Mouse (Mus musculus) urinary bladder, postnatal 10 days (tissue): Measurements from ENCODE around the gene Celf5.

Source experiments
- DNase-seq: peaks from one replicate; pipeline ENCODE4 v3.0.0; 2022; ENCODE audit warnings: low spot score

Celf5 gene

DNA sequence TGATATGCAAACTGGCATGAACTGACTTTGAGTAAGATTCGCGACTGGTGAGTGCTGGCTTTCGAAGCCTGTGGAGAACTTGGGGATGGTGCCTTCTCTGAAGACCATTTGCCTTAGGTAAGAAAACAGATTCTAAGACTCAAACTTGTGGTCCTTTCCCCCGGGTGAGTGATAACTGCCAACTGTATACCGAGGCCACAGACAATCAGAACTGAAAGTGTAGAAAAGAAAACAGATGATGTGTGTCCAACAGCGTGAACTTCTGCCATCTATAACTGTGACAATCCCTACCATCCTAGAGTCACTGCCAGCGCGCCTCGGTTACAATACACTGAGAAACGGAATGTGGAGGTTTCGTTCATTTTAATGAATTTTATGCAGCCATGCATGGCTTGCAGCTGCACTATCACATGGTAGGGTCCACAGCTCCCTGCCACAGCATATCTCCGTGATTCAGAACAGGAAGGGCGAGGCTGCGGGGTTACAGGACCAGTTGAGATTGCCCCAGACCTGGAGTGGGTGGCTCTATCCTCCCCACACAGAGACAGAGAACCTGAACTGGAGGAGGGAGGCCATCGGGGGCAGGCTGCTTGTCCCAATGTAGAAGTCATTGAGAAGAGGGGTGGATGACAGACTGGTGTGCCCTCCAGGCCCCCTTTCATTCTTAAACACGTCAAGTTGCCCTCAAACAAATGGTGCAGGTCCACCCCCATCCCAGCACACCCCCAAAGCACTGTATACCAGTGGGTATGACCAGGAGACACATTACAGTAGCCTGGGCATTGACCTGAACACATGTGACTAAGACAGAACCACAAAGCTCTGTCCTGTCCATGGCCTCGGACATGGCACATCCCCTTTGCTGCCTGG lies 15.1 kb upstream of the Celf5 start:
- no peak for DNase-seq

DNA sequence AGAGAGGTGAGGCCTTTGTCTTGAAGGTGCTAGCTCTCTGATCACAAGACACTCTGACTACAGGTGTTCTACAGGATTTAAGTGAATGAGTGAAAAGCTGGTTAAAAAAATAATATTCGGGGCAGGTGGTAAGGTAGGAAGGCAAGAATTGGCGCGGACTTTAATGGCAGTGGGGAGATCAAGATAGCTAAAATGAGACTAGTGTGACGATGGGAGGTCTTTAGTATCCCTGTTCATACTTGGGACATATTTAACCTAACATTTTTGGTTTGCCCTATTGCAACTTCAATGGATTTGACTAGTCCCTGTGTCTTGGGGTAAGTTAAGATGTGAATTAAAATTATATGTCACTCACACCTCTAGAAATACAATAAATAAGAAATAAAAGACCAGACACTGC lies 14.5 kb upstream of the Celf5 start:
- no peak for DNase-seq

DNA sequence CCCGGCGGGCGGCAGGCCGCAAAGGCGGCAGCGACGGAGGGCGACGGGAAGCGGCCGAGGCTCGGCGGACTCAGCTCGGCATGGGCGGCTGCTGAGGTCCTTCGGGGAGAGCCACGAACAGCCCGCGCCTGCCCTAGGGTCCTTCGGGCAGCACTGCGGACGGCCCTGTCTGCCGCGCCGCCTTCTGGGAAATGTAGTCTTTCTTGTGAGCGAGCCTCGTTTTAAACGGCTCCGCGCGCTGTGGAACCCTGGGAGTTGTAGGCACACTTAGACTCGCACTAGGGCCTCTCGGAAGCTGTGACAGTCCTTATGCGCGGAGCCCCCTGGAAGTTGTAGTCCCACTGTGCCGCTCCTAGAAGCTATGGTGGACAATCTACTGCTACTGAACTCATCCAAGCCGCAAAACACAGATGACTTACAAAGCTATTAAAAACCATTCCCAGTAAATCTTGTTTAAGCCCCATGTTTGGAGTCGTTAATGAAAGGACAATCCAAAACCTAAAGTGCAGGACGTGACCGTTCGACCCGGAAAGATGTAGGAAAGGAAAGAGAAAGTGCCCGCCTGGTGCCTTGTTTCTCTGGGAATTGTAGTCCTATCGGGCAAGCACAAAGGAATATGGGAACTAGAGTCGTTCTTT lies 13.9 kb upstream of the Celf5 start, which contains the start of gene Ncln:
TSS of gene Ncln (minus strand) at position 129 of the 638 bp plus-strand sequence.
- peak; percentile 94 for DNase-seq

- no peak for DNase-seq
These were observed 13.2 kb upstream of the Celf5 start for GRCm38 (mm10) chr10:81495616-81496263.

DNA sequence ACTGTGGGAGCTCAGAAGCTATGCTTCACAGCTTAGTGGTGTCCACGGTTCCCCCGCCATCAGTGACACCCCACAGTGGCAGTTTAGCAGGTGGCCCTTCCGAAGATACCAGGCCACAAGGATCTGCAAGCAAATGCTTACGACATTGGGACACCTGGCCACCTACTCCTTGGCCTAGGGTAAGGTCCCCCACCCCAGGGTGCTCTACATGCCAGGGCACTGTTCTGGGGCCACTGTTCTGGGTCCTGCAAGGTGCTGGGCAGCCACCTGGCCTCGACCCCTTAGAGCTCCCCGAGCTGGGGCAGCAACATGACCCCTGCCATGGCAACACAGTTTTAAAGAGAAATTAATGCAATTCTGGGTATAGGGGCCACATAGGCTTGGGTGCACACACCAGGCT lies 12.6 kb upstream of the Celf5 start:
- no peak for DNase-seq

GRCm38 (mm10) chr10:81494260-81495041 lies 11.9 kb upstream of the Celf5 start:
- no peak for DNase-seq

DNA sequence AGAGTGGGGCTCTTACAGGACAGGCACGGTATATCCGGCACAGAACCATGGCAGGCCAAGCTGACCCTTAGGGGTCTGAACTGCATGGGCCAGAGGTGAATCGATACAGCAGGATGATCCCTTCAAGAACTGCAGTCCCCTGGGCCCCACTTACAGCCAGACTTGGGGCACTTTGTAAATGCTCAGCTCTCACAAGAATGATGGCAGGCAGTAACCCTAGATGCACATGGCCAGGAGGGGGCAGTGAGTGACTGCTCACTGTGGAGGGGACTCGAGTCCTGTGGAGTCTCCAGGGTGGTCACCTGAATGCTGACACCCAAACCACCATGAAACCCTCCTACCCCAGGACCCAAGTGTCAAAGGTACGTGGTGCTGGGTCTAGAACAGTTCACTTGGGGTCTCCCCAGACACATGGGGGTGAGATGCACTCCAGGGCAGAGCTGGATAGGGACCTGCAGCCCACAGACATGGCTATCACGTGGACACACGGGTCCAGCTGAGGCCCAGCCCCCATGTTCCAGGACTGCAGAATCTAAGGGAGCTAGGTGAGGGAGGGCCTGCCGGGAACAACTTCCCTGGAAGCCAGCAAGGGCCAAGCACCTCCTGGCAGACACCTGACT lies 11.2 kb upstream of the Celf5 start:
- no peak for DNase-seq

- no peak for DNase-seq
These were observed 10.2 kb upstream of the Celf5 start for GRCm38 (mm10) chr10:81492606-81493240.

GRCm38 (mm10) chr10:81491018-81491417 lies 8.5 kb upstream of the Celf5 start:
- no peak for DNase-seq

DNA sequence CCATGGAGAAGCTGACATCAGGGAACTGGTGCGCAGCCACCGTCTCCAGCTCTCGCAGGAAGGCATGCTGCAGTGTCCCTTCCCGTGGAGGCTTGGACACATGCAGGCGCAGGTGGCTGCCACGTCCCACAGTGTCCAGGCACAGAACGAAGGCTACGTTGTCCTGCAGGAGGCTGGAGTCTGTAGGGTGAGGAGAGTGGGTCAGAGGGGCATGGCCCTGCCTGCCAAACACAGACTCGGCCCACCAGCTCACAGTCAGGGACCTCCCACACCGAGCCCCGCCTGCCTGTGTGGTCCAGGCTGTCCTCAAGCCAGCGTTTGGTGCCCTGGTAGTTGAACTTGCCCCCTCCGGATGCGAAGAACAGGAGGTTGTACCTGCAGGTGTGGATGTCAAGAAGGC lies 7.4 kb upstream of the Celf5 start:
- DNase-seq, result no peak

- no peak for DNase-seq
These were observed 5.6 kb upstream of the Celf5 start for GRCm38 (mm10) chr10:81488081-81488480.

- DNase-seq, result no peak
These were observed 4.0 kb upstream of the Celf5 start for GRCm38 (mm10) chr10:81486496-81486895.

- no peak for DNase-seq
These were observed 3.0 kb upstream of the Celf5 start for GRCm38 (mm10) chr10:81485479-81486018.

DNA sequence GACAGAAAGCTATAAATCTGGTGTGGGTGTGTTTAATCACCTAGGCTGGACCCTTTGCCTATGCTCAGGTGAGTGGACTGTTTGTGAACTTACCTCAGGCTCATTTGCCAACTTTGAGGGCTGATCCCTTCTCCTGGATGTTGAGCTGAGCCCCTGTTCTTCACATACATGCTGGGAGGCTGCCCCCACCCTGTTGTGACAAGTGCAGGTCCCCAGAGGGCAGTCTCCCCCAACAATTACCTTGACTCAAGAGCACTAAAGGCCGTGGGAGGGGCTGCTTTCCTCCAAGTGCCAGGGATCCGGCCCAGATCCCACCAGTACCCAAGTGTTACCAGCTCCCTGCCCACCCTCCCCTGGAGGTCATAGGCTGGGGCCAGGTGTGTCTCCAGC lies 2.5 kb upstream of the Celf5 start:
- no peak for DNase-seq

DNA sequence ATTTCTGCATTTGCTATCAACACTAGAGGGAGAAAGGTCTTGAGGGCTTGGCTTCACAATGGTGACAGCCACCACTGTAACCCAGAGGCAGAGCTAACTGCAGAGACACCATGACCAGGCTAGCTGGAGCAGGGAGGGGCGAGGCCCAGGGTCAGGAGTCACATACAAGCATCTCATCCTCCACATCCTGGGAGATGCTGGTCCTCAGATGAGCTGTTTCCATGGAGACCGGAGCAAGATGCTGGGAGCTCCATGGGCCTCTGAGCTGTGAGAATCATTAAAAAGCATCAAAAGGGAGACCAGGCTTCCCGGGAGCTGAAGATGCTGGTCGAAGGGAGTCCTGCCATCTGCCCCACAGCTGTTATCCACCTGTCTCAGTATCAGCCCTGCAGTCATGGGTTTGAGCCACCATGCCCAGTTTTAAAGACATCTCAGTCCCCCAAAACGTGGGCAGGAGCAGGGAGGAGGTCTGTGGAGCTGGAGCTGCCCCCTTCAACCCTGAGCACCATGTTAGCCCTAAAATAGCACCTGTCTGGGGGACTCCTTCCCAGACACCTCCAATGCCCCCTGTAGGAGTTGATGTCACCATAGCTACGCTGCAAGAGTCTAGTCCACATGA lies 2.0 kb upstream of the Celf5 start:
- DNase-seq, result no peak

DNA sequence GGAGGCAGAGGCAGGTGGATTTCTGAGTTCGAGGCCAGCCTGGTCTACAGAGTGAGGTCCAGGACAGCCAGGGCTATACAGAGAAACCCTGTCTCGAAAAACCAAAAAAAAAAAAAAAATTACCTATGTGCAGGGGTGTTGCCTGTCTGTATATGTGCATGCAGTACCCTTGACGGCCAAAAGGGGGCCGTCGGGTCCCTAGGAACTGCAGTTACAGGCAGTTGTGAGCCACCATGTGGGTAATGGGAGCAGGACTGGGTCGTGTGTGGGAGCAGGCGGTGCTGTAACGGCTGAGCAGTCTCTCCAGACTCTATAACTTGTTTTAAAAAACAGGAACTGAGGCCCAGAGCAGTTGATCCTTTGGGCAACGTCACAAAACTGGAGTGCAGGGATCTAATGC lies 1.5 kb upstream of the Celf5 start:
- DNase-seq, result no peak

- no peak for DNase-seq
These were observed 640 bp downstream of the Celf5 start for GRCm38 (mm10) chr10:81481605-81482532.

GRCm38 (mm10) chr10:81474461-81474860 lies 8.0 kb downstream of the Celf5 start:
- DNase-seq, result no peak

- DNase-seq, result no peak
These were observed 9.5 kb downstream of the Celf5 start for GRCm38 (mm10) chr10:81473003-81473451.
